Mouse (Mus musculus) embryonic facial prominence, embryonic 15.5 days (tissue): ENCODE measurements around the gene Sipa1l1. TPM values are rescaled to one million over a fixed set of nuclear protein-coding genes. Genes with fewer than 3 reads are reported as not detected.

ENCODE experiments used
- ATAC-seq: fragments of 200-750 bp; cut with Nextera tagmentation; 2 replicates; pipeline ENCODE4 v1.8.0; 2017; ENCODE audit warnings: low read depth, moderate TSS enrichment; ENCODE audit not compliant: insufficient number of reproducible peaks, low FRiP score, low TSS enrichment
- H3K27ac ChIP-seq: fragments of 300-500 bp; sonication (generic); replicated peaks from 2 replicates; pipeline ENCODE4 v1.5.1; 2015; ENCODE audit warnings: mild to moderate bottlenecking, inconsistent platforms
- H3K27me3 ChIP-seq: fragments of 300-500 bp; sonication (generic); 2 replicates; pipeline ENCODE4 v1.6.1; 2015; ENCODE audit warnings: inconsistent platforms
- H3K36me3 ChIP-seq: fragments of 300-500 bp; sonication (generic); 2 replicates; pipeline ENCODE4 v1.6.1; 2015; ENCODE audit warnings: mild to moderate bottlenecking, inconsistent platforms
- H3K4me1 ChIP-seq: fragments of 300-500 bp; sonication (generic); 2 replicates; pipeline ENCODE4 v1.6.1; 2015; ENCODE audit warnings: inconsistent platforms
- H3K4me2 ChIP-seq: fragments of 300-500 bp; sonication (generic); replicated peaks from 2 replicates; pipeline ENCODE4 v1.6.1; 2015; ENCODE audit warnings: mild to moderate bottlenecking, inconsistent platforms
- H3K4me3 ChIP-seq: fragments of 300-500 bp; sonication (generic); replicated peaks from 2 replicates; pipeline ENCODE4 v1.5.1; 2015; ENCODE audit warnings: mild to moderate bottlenecking, inconsistent platforms
- H3K9ac ChIP-seq: fragments of 300-500 bp; sonication (generic); 2 replicates; pipeline ENCODE4 v1.6.1; 2015; ENCODE audit warnings: inconsistent platforms
- H3K9me3 ChIP-seq: fragments of 300-500 bp; sonication (generic); replicated peaks from 2 replicates; pipeline ENCODE4 v1.6.1; 2016; ENCODE audit warnings: inconsistent platforms
- WGBS: fragments of 180-500 bp; shearing (Covaris S2); methylation state at CpG from one replicate; pipeline ENCODE4 v1.1.7; 2015; 5-methylcytosine and 5-hydroxymethylcytosine counted together
- polyA plus RNA-seq: library from polyadenylated mRNA; unstranded; fragments of >200 nt; fragmentation: Nextera tagmentation; extraction: Ambion mirVana; gene quantifications from 2 replicates; pipeline ENCODE4 v1.2.1, GENCODE M21; 2015

Gene Sipa1l1
- polyA plus RNA-seq, 1 experiment from 2014 or later = 29.8 TPM

DNA sequence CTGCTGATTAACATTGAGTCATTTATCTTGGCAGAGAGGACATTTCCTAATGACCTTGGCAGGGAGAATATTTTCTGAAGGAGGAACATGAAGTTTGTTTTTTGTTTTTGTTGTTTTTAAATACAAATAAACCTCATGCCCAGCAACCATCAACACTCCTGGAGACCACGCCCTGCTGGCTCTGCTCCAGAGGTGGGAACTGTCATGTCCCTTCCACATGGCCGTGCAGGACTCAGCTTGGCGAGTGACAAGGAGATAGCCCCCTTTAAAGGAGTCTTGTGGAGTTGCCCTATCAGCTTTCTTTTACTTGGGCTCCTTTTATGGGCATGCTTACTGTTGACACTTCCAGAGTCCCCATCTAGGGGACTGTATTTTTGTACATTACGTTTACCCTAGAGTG is 136.9 kb downstream of the Sipa1l1 start:
- Histone ChIP-seq H3K4me2 (no peak overlapping the region), H3K9me3 (no peaks in the 10 kb centered on the region), H3K4me3 (no peak overlapping the region), H3K9ac (no peak overlapping the region), H3K27me3 (no peaks in the 10 kb centered on the region), H3K4me1 (no peaks in the 10 kb centered on the region), H3K27ac (no peak overlapping the region), H3K36me3 (no peaks in the 10 kb centered on the region)
- 81% methylated on average over 4 of the region's 4 CpGs for WGBS
- ATAC-seq = no peak

DNA sequence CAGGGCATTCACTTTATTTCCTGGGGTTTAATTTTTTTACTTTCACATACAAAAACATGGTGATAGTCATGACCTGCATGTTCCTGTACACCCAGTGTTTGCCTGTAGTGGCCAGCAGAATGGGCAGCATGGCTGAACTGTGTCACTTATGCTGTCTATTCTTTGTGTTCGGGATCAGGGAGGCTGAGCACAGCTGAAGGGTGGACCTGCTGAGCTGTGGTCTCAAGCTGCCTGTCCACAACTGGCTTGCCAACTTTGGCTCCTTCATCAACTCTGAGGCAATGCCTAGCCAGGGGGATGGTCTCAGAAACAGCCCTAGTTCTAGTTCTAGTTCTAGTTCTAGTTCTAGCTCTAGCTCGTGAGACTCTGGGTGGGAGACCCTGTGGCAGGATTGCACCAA is 142.5 kb downstream of the Sipa1l1 start:
- H3K27ac ChIP-seq = no peak overlapping the region
- no peak overlapping the region for H3K4me3 ChIP-seq

DNA sequence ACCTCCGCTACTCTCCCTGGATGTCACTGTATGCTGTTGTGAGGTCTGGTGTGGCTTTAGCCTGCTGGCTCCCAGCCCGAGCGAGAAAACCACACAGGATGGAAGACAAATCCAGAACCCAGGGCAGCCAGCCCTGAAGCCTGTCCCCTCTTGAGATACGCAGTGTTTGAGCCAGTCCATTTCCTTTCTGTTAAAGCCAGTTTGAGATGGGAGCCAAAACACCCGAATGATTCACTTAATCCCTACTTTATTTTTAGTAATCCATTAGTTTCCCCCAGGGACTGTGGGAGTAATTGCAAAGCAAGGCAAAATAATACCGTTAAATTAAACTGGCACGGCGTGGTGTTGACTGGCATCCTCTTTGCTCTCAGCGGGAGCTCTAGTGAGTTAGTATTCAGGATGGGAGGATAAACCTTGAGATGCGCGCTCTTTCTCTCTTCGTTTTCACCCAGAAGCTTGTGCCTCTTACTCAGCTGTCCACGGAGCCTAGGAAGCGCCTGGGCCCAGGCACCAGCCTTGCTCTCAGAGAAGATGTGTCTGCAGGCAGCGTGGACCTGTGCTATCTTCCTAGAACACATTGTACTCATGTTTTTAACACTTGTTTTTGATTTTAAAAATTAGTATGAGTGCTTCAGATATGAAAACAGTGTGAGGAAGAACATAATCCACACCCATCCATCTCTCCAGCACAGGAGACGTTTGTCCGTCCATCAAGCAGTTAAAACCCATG is 143.1 kb downstream of the Sipa1l1 start:
- Histone ChIP-seq H3K9me3 (no peaks in the 10 kb centered on the region), H3K36me3 (no peaks in the 10 kb centered on the region), H3K27ac (no peak overlapping the region), H3K9ac (no peak overlapping the region), H3K4me1 (peaks cover 13% of the 10 kb centered on the region), H3K4me3 (no peak overlapping the region), H3K4me2 (no peak overlapping the region), H3K27me3 (no peaks in the 10 kb centered on the region)
- ATAC-seq = no peak
- 60% methylated on average over 17 of the region's 17 CpGs for WGBS

More for the DNA sequence above, 142.5 kb downstream of the Sipa1l1 start:
- H3K4me1 ChIP-seq = peaks cover 13% of the 10 kb centered on the region
- ATAC-seq = no peak
- H3K9ac ChIP-seq = no peak overlapping the region
- 77% methylated on average over 2 of the region's 2 CpGs for WGBS
- H3K9me3 ChIP-seq = no peaks in the 10 kb centered on the region
- H3K4me2 ChIP-seq = no peak overlapping the region
- H3K27me3 ChIP-seq = no peaks in the 10 kb centered on the region
- H3K36me3 ChIP-seq = no peaks in the 10 kb centered on the region

DNA sequence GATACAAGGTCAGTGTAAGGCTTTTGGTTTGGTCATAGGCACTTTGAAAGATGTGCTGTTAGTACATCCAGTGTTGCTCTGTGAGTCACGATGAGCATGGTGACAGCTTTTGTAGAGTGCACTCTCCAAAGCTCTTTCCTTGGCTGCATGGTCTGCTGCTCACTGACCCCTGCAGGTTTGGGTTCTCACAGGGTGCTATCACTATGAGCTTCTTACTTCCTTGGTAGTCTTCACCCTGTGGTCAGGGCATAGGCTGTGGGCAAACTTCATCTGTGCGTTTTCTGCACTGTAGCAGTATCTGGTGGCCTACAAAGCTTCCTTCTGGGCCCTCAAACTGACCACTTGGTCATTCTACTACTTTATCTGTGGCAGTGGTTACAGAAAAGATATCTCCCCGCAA is 144.0 kb downstream of the Sipa1l1 start:
- Histone ChIP-seq H3K27ac (no peak overlapping the region), H3K4me2 (no peak overlapping the region), H3K9me3 (no peaks in the 10 kb centered on the region), H3K4me3 (no peak overlapping the region), H3K4me1 (peaks cover 13% of the 10 kb centered on the region), H3K36me3 (no peaks in the 10 kb centered on the region), H3K27me3 (no peaks in the 10 kb centered on the region), H3K9ac (no peak overlapping the region)
- ATAC-seq = no peak
- 88% methylated on average over 3 of the region's 3 CpGs for WGBS

DNA sequence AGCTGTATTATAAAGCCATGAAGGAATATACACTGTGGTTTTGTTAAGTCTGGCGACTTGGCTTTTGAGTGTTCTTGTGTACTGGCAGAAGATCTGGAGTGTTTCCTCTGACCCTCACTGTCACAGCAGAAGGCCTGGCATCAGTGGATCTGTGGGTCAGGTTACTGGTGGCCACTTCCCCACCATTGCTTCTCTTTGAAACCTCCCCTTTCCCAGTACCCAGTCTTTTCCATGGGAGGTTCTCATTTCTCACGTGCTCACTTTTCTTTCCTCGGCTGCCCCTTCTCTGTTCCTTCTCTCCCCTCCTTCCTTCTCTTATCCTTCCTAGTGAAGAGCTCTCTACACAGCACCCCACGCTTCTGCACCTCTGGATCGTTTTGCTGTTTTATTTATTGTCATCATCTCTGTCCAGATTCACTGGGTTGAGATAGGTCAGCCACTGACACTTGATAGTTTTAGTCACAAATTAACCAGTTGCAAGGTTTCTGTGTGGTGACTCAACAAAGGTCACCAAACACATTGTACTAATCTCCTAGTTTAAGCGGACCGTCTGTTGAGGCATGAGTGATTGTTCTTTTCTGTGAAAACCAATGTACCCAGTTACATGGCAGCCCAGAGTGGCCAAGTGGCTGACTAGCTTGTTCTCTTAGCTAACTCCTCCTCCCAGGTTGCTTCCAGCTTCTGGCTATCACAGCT is 150.5 kb downstream of the Sipa1l1 start:
- H3K27ac ChIP-seq = no peak overlapping the region
- no peaks in the 10 kb centered on the region for H3K27me3 ChIP-seq
- no peaks in the 10 kb centered on the region for H3K9me3 ChIP-seq
- no peak for ATAC-seq
- 83% methylated on average over 7 of the region's 7 CpGs for WGBS
- H3K4me2 ChIP-seq = no peak overlapping the region
- H3K4me1 ChIP-seq = peaks cover 30% of the 10 kb centered on the region
- H3K9ac ChIP-seq = no peak overlapping the region
- H3K4me3 ChIP-seq = no peak overlapping the region
- no peaks in the 10 kb centered on the region for H3K36me3 ChIP-seq

DNA sequence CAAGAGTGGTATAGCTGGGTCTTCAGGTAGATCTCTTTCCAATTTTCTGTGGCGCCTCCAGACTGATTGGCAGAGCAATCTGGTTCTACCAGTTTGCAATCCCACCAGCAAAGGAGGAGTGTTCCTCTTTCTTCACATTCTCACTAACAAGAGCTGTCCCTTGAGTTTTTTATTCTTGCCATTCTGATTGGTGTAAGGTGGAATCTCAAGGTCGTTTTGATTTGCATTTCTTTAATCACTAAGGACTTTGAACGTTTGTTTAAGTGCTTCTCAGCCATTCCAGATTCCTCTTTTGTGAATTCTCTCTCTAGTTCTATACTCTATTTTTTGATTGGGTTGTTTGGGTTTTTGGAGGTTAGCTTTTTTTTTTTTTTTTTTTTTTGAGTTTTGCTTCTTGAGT is 151.1 kb downstream of the Sipa1l1 start:
- Histone ChIP-seq H3K9ac (no peak overlapping the region), H3K4me3 (no peak overlapping the region), H3K9me3 (no peaks in the 10 kb centered on the region), H3K27ac (no peak overlapping the region), H3K27me3 (no peaks in the 10 kb centered on the region), H3K4me1 (peaks cover 30% of the 10 kb centered on the region), H3K36me3 (no peaks in the 10 kb centered on the region), H3K4me2 (no peak overlapping the region)
- ATAC-seq = no peak
- WGBS = 48% methylated on average over 3 of the region's 3 CpGs

DNA sequence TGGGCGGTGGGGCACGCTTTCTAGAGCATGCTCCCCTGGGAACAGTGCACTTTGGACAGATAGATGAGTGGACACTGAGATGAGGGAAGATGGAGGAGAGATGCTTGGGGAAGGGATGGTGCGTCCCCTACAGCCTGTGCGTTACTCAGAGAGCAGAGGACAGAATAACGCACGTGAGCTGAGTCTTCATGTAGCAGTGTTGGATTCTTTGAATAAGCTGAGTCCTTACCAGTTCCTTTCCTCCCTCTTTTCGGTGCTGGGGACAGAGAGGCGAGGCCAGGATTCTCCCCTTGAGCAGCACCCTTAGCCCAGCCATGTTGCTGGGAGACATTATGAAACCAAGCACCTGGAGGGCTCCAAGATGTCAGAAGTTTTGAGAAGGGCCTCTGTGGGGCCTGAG is 152.3 kb downstream of the Sipa1l1 start:
- no peak for ATAC-seq
- H3K36me3 ChIP-seq = no peaks in the 10 kb centered on the region
- H3K9ac ChIP-seq = no peak overlapping the region
- H3K4me2 ChIP-seq = no peak overlapping the region
- 74% methylated on average over 8 of the region's 8 CpGs for WGBS
- H3K9me3 ChIP-seq = no peaks in the 10 kb centered on the region
- H3K27ac ChIP-seq = no peak overlapping the region
- H3K4me3 ChIP-seq = no peak overlapping the region
- no peaks in the 10 kb centered on the region for H3K27me3 ChIP-seq
- peaks cover 30% of the 10 kb centered on the region for H3K4me1 ChIP-seq

DNA sequence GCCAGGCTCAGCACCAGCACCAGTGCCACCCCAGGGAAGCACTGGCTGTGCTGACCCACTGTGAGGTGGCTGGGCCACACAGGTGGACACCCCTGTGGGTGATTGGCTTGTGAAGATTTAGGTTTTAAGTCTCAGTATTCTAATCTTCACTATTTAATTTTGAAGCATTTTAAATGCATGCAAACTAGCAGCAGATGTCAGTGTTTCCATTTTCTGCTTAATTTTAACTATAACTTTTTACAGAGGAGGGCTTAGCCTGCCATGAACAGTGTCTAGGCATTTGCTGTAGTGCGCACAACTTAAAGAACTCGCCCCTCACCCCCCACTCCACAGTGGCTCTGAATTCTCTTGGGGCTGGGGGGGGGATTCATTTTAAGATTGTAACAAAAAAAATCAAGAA is 152.7 kb downstream of the Sipa1l1 start:
- Histone ChIP-seq H3K4me1 (peaks cover 30% of the 10 kb centered on the region), H3K4me2 (no peak overlapping the region), H3K9me3 (no peaks in the 10 kb centered on the region), H3K4me3 (no peak overlapping the region), H3K9ac (no peak overlapping the region), H3K27me3 (no peaks in the 10 kb centered on the region), H3K36me3 (no peaks in the 10 kb centered on the region), H3K27ac (no peak overlapping the region)
- no peak for ATAC-seq
- 50% methylated on average over 2 of the region's 2 CpGs for WGBS

DNA sequence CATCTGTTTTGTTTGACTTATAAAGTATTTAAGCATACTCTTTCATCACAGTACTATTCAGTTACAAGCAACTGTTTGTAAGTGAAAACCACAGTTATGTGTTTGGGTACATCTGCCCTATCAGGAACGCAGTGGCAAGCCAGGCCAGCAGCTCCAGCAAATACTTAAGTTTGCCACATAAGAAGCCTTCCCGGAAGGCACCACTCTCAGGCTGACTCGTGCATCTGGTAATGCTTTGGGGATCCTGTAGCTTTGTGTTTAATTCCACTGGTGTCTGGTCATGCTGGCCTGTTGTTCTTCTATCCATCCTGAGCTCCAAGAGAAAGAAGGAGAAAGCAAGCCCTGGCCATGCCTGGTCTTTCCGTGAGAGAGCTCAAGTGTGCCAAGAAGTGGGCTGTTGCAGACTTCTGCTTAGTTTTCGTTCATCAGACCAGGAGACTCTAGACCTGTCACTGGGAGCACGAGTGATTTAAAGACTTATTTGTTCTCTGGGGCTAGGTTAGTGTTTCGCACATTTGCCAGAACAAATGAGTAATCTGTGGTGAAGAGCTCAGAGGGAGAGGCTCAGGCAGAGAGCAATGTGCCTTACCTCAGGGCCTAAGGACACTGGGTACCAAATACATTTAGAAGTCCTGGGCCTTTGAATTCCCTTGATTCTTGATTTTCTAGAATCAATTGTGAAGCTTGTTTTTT is 153.8 kb downstream of the Sipa1l1 start:
- no peak for ATAC-seq
- Histone ChIP-seq H3K4me3 (no peak overlapping the region), H3K9me3 (no peaks in the 10 kb centered on the region), H3K4me2 (no peak overlapping the region), H3K9ac (no peak overlapping the region), H3K4me1 (peaks cover 30% of the 10 kb centered on the region), H3K36me3 (no peaks in the 10 kb centered on the region), H3K27me3 (no peaks in the 10 kb centered on the region), H3K27ac (peak overlapping the region; percentile 52)
- 38% methylated on average over 7 of the region's 7 CpGs for WGBS

DNA sequence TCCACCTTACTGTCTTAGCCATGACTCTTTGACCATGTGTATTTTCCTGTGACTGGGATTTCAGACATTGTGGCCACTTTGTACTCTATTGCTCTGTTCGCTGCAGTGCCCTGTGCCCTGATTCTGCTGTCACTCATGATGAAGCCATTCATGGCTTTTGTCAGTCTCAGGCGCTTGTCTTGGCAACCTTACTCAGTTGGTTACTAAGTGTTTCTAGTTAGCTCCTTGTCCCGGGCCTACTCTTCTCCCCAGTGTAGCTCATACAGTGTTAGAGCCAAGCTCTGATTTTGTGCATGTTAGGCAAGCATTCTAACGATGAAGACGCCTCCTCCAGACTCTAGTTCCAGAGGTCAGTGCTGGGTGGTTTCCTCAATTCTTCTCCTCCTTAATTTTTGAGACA is 155.5 kb downstream of the Sipa1l1 start:
- H3K27me3 ChIP-seq = no peaks in the 10 kb centered on the region
- 91% methylated on average over 5 of the region's 5 CpGs for WGBS
- H3K9ac ChIP-seq = no peak overlapping the region
- no peak overlapping the region for H3K27ac ChIP-seq
- no peak for ATAC-seq
- no peak overlapping the region for H3K4me3 ChIP-seq
- peaks cover 30% of the 10 kb centered on the region for H3K4me1 ChIP-seq
- H3K36me3 ChIP-seq = no peaks in the 10 kb centered on the region
- H3K9me3 ChIP-seq = no peaks in the 10 kb centered on the region
- H3K4me2 ChIP-seq = no peak overlapping the region

DNA sequence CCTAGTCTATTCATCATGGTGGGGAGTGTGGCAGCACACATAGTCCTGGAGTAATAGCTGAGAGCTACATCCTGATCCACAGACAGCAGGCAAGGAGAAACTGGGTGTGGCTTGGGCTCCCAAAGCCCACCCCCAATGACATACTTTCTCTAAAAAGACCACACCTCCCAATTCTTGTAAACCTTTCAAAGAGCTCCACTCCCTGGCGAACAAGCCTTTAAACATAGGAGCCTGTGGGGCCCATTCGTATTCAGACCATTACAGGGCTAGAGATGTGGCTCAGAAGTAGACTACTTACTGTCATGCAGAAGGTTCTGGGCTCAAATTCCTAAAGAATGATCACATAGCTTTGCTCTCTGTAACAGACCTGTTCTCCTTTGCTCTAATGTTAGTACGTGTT is 156.4 kb downstream of the Sipa1l1 start:
- H3K27me3 ChIP-seq = no peaks in the 10 kb centered on the region
- WGBS = 86% methylated on average over 3 of the region's 3 CpGs
- no peaks in the 10 kb centered on the region for H3K9me3 ChIP-seq
- H3K4me2 ChIP-seq = no peak overlapping the region
- H3K27ac ChIP-seq = no peak overlapping the region
- H3K4me3 ChIP-seq = no peak overlapping the region
- H3K36me3 ChIP-seq = no peaks in the 10 kb centered on the region
- no peak for ATAC-seq
- H3K4me1 ChIP-seq = peaks cover 25% of the 10 kb centered on the region
- no peak overlapping the region for H3K9ac ChIP-seq
